Mouse (Mus musculus) R1 (cell line): ENCODE data around the gene Ccl17.
A peak's percentile ranks its signal among the peaks of the same experiment; 100 is the strongest.

Source experiments
- DNase-seq: peaks from one replicate; pipeline ENCODE4 v3.0.0-alpha.2; 2018; ENCODE audit warnings: low read depth, low spot score

Gene Ccl17

GRCm38 (mm10) chr8:94810153-94810552 is at the start of gene Ccl17:
TSS of gene Ccl17 (plus strand) at chr8:94810453.
- no peak for DNase-seq

- no peak for DNase-seq
These were observed 43.2 kb upstream of the Ccl17 start for GRCm38 (mm10) chr8:94767035-94767434.

GRCm38 (mm10) chr8:94770945-94771344 is 39.3 kb upstream of the Ccl17 start:
- no peak for DNase-seq

DNA sequence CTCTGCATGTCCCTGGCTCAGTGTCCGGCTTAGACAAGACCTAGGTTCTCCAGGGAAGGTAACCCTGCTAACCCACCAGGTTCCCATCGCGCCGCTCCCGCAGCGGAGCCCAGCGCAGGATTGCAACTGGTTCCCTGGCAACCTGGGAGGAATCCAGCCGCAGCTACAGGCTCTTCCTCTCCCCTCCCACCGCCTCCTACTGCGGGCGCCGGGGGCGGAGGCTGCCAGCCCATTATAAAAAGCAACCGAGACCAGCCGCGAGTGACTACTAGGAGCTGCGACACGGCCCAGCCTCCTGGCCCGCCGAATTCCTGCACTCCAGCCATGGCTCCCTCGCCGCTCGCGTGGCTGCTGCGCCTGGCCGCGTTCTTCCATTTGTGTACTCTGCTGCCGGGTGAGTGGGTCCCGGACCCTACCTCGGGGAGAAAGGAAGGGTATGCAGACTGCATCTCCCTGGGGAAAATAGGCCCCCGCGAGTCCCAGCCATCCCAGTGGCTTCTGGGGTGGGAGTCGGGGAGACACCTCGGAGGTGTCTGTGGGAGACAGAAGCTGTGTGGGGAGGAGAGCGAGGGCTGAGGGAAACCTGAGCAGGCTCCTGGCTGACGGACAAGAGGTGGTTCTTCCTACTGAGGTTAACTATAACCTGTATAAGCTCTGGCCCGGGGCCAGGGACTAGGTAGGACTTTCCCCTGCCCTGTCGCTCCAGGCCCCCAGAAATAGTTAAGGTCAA is 38.1 kb upstream of the Ccl17 start, which contains the start of gene Cx3cl1:
Cx3cl1 (plus strand) TSS at position 69 of the 730 bp plus-strand sequence.
- DNase-seq, result peak; percentile 92

DNA sequence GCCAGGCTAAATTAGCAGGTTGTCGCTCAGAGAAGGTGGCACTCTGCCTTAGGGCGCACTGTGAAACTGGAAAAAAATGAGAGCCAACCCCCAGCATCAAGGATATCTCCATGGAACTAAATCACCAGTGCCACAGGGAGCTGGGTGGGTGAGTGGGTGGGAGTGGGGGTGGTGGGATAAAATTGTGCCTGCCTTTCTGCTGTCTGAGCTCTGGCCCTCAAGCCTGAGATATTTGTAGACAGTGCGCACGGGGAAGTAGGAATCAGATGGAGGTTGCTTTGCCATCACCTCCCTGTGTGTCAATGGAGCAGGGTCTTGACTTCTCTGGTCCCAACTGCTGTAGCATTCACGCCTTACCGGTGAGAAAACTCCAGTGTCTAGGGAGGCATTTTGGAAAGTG is 37.2 kb upstream of the Ccl17 start:
- no peak for DNase-seq

GRCm38 (mm10) chr8:94773700-94774171 is 36.5 kb upstream of the Ccl17 start:
- DNase-seq, result no peak

GRCm38 (mm10) chr8:94774601-94775000 is 35.7 kb upstream of the Ccl17 start:
- no peak for DNase-seq

DNA sequence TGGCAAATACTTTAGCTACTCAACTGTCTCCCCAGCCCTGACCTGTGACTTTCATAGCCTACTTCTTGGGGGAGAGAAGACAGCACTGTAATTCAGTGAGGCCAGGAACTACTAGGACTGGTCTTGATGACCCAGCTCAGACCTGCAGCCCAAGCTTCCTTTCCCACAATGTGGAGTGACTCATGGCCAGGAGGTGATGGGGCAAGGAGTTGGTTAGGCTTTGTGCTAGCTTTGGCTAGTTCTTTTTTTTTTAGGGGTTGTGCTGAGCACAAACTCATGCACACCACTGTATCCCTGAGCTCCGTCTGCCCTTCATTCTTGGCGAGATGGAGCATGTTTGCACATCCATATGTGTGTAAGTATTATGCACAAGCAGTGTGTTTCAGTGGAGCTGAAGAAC is 33.9 kb upstream of the Ccl17 start:
- no peak for DNase-seq

- no peak for DNase-seq
These were observed 32.2 kb upstream of the Ccl17 start for GRCm38 (mm10) chr8:94778036-94778435.

GRCm38 (mm10) chr8:94778473-94778872 is 31.8 kb upstream of the Ccl17 start:
- DNase-seq, result no peak

DNA sequence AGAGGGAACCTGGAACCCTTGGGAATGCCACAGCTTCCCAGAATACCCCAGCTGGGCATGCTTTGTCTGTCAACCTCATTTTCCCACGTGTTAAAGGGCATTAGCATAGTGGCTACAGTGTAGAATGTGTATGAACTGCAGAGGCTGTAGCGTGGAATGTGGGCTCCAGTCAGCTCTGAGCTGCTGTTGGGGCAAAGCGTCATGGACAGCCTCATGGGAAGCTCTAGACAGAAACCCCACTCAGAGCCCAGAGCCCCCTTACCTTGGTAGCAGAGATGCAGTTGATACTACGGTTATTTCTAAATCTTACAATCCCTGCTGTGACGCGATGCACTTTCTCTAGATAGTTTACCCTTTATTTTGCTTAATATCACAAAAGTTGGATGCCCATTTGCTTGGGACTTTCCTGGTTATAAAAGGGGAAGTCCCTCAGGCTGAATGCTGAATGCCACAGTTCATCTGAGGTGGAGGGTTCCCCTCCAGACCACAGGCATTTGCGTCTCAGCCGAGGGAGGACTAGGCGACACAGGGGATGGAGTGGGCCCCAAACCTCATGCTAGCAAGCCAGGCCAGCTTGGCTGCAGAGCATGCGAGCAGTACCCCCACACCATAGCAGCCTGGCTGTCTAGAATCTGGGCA is 31.2 kb upstream of the Ccl17 start:
- no peak for DNase-seq

- DNase-seq, result no peak
These were observed 30.5 kb upstream of the Ccl17 start for GRCm38 (mm10) chr8:94779534-94780294.

GRCm38 (mm10) chr8:94780491-94781154 is 29.6 kb upstream of the Ccl17 start:
- no peak for DNase-seq

DNA sequence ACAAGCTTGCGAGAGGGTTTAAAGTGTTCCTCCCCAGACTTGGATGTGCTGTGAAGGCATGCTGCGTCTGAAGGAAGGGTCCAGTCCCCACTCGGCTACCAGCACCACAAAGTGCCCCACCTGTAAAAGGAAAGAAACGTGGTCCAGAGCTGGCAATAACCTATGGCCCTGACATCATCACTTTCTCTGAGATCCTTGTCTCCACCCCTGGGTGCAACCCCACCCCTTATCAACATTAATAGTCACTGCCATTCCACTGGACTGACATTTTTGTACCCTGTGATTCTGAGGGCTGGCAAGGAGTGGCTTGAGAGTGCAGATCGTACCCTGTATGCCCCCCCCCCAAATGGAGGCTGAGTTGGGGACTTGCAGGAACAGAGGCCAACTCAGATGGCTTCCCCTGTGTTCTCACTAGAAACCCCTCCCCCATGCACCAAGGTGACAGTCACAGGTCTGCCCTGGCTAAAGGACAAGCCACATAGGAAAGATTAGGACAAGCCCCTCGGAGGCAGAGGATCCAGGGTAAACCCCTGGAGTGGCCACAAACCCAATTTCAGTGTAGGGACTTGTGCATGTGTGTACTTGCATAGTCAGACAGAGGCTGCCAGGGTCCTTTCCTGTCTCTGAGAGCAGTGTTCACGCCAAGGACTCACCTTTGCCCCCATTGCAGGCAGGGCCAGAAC is 29.0 kb upstream of the Ccl17 start:
- no peak for DNase-seq

DNA sequence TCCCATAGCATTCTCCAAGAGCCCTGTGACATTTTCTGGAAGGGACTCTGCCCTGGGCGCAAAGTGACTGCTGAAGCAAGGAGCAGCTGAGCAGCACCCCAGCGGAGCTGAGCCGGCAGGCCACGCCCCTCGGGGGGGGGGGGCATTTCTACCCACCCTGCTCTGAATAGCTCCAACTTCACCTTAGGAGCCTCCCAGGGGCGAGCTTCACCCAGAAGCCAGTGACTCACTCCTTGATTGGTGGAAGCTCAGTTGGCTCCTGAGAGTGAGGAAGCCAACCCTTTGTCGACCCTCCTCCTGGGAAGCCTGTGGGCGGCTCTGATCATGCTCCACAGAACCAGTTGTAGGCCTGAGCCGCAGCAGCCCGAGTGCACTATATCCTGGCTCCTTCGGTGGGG is 28.4 kb upstream of the Ccl17 start:
- DNase-seq, result peak; percentile 75

DNA sequence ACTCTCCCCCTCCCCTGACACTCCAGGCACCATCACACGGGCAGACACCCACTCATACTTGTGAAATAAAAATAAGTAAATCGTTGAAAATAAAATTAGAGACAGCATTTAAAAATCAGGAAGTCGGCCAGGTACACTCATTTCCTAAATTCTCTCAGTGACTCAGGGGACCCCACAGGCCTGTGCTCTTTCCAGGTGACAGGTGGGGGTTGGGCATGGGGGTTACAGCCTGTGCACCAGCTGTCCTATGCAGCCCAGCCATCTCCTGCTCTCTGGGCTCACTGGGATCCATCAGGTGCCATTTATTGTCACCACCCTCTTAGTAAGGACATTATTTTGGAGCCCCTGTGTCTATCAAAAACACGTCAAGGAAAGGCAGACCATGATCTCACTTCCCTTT is 26.4 kb upstream of the Ccl17 start:
- DNase-seq, result no peak

GRCm38 (mm10) chr8:94785247-94785985 is 24.8 kb upstream of the Ccl17 start:
- DNase-seq, result peak; percentile 63

GRCm38 (mm10) chr8:94785995-94786595 is 24.2 kb upstream of the Ccl17 start:
- no peak for DNase-seq

GRCm38 (mm10) chr8:94787524-94788501 is 22.4 kb upstream of the Ccl17 start:
- DNase-seq, result peak; percentile 51
